Mouse (Mus musculus): ENCODE measurements around the gene Cytip.
"Not testable (repeated sequence)": the region's sequence is repeated elsewhere in the genome, so short reads cannot be mapped to it uniquely, and the experiment has no call there.

The Cytip gene

DNA sequence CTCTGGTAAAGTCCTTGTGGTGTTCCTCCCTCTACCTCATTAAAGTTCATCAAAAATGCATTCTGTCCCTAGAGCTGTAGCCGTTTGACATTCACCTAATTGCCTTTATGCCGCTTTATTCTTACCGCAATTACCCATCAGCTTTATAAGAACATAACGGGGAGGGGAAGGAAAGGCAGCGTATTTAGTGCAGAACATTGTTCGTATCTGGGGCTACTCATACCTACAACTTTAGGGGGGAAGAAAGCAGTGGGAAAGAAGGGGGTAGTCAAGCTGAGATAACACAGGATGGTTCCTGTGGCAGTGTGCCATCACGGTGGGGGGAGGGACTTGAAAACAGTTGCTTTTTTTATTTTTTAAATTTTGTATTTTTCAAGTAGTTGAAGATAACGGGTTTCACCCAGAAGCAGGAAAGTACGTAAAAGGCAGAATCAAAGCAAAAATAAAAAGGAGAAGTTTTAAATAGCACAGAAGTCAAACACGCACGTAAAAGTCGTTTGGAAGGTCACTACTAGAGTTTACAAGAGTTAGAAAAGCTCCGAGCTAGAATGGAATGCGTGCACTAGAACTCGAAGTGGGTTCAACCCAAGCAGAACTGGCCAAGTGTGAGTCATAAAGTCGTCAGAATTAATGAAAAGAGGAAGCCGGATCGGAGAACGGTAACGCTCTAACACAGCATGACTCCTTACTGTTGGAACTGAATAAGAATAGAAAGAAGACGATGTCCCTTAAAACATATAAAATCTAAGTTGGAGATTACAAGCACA lies 34.6 kb downstream of the Cytip start:
- no peak for DNase-seq

DNA sequence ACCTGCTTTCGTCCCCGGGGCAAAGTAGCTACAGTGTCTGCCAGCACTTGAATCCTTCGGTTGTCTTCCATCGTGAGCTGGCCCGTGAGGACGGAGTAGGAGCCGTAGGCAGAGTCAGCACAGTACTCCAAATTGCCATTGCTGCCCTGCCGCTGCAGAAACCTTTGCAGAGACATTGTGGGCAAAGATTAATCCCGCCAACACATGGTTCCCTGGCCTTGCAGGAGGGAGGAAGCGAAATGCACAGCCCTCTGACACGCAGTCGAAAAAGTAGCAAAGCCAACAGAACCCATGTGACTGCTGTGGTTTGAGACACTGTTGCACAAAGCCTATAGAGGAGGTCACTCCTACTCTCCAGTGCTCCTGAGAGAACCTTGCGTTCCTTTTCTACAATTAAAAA lies 35.5 kb downstream of the Cytip start:
- no peak for DNase-seq

DNA sequence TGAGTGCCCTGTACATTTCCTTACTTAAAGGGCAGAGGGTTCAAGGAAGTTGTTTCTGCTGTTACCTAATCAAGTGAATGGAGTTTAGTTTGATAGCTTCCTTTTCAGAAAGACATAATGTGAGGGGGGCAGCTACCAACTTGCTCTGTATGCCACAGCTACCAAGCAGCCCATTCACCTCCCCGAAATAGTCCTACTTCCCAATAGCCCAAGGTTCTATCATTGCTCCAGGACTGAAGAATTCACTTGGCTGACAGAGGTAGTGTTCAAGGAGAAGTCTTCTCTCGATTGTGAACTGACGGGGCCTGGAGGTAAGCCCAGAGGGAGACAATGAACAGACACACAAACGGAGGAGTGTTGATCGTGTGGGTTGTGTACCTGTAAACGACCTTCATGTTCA lies 36.2 kb downstream of the Cytip start:
- no peak for DNase-seq

GRCm38 (mm10) chr2:58158539-58158938 lies 36.8 kb downstream of the Cytip start:
- no peak for DNase-seq

DNA sequence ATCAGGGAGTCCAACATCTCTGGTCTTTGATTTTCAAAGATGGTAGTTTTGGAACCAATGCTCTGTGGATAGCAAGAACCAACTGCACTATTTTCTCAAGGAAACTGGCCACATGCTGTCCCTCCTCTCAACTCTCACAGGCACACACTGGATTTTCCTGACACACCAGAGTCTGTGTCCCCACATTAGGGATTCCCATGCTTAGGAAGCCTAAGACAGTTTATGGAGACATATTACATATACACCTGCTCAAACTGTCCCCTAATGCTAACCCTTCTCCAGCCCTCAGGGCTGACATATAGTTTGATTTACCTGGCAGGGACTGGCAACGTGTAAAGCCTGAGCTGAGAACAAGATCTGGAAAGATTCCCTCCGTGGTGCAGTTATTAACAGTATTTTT lies 37.2 kb downstream of the Cytip start:
- no peak for DNase-seq

- no peak for DNase-seq
Observed at GRCm38 (mm10) chr2:58157466-58157865, 37.9 kb downstream of the Cytip start.

GRCm38 (mm10) chr2:58156495-58157392 lies 38.6 kb downstream of the Cytip start:
- DNase-seq, result no peak

DNA sequence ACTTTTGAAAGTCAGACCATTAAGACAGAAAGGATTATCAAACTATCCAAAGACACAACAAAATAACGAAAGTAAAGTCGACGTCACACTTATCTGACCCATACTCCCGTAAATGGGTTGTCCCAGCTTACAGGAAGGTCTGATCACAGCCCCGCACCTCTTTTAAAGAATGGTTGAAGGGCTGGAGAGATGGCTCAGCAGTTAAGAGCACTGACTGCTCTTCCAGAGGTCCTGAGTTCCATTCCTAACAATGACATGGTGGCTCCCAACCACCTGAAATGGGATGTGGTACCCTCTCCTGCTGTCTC lies 39.3 kb downstream of the Cytip start:
- no peak for DNase-seq

DNA sequence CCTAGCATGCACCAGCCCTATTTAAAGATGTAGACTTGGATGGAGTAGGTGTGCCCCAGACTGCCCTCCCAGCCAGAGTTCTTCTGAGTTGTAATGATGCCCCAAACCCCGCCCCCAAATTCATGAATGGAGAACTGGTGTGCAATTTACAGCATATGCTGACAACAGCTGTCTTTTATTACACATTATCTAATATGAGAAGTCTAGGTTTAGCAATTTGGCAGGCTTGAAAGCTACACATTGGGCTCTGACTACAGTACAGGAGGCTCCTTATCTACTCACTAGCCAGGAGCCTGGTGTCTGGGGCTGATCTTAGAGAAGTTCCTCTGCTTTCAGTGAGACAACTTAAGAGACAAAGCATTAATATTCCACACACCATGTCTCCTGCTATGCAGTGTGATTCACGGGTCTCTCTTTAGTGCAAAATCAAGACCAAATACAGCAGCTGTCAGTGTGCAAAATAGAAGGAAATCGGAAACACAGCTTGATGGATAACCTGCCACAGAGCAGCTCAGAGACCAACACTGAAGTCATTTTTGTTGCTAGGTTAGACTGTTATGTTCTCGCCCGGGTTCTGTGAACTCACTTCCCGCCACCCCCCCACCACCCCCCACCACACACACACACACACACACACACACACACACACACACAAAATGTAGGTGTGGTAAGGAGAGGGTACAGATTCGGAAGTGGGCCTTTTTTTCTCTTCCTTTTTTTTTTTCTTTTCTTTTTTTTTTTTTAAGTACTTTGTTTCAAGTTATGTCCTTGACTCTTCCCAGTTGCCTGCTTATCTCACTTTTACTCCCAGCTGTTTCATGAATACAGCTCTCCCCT lies 39.8 kb downstream of the Cytip start:
- no peak for DNase-seq

GRCm38 (mm10) chr2:58154555-58154954 lies 40.8 kb downstream of the Cytip start:
- DNase-seq, result no peak

DNA sequence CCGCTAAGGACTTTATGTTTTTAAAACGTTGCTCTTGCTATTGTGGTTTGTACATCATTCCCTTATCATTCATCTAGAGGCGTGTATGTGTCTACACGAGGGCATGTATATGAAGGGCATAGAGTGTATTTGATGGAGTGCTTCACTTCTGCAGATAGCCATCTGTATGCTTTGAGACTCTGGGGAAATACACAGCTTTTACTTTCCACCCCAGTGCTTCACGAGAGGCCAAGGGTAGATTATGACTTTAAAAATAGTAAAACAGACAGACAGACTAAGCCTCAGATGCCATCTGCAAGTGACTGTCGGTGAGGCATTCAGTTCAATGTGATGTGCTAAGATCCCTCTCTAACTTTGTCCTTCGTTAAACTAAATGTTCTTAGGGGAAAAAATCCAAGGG lies 41.6 kb downstream of the Cytip start:
- DNase-seq, result no peak

GRCm38 (mm10) chr2:58149983-58150405 lies 45.3 kb downstream of the Cytip start:
- no peak for DNase-seq

GRCm38 (mm10) chr2:58146572-58146971 lies 48.8 kb downstream of the Cytip start:
- peak; percentile 53 for DNase-seq

DNA sequence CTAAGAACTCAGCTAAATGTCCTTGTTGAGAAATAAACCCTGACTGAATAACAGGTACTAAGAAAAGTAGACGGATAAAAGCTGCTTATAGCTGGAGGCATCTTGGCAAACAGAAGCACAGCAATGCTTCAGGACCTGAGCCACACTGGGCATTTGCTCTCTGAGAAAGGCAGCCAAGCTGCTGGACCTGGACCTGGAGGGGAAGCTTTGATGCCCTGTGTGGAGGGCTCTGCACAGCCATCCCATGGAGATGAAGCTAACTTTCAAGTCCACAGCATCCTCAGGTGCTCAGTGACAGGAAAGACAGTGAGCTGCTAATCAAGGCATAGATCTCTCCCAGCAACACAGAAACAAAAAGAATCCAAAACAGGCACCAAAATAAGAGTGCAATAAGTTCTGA lies 54.8 kb downstream of the Cytip start:
- peak; percentile 85 for DNase-seq

DNA sequence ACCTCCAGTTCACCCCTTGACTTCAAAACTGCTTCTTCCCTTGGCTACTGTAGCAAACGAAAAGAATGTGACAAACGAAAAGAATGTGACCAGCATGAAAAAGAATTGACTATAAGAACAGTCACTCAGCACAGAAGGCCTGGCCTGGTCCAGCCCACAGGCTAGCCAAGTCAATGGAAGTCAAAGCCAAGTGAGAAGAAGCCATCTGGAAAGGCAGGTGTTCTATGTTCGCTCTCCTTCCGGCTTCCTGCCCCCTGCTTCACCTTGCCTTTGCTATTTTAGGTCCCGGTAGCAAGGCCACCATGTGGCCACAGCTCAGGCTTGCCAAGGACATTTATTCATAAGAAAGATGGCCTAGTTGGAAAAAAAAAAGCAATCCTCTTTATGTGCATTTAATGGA lies 56.7 kb downstream of the Cytip start:
- peak; percentile 99 for DNase-seq

DNA sequence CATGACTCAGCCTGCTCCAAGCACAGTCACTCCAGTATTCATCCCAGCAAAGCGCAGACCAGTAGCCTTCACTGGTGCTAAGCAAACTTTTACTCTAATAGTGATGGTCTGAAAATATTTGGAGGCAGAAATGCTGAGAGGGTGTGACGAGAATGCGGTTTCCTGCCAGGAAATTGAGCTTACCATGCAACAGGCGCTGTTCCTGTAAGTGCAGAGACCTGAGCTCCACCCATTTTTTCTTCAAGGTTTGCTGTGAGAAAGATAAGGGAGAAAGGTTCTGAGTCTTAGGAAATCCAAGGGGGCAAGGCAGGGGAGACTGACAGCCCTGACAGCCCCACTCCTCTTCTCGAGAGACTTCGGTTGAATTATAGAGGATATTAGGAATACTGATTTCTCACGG lies 57.7 kb downstream of the Cytip start:
- DNase-seq, result peak; percentile 53

DNA sequence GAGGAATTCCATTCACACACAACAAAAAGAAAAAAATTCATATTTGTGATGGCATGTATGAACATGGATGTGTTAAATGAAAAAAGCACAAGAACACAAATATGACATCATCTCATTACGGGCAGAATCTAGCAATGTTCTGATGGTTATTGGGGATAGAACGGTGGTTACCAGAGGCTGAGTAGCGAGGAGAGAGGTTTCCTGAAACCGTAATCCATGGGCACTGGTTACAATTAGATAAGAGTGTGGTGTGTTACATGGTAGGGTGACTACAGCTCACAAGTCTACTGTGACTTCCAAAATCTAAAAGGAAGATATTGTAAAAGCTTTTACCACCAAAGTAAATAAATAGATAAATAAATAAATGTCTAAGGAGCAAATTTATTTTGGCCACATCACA lies 58.8 kb downstream of the Cytip start:
- no peak for DNase-seq

DNA sequence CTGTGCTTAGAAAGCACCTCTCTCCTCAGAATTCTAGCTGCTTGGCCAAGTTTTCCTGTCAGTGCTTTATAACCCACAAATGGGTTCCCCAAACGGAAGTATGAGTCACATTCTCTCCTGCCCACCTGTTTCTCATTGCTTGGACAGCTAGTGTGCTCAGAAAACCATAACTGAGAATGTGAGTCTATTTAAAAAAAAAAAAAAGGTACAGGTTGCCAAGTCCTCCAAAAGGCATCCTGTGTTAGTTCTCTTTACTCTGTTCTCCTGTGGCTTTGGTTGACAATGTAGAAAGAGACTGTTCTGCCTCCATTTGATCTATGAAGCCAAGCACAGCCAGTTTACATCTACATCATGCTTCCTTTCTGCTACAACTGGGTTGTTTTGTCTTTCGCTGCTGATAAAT lies 60.3 kb downstream of the Cytip start:
- peak; percentile 83 for DNase-seq

GRCm38 (mm10) chr2:58132597-58132996 lies 62.7 kb downstream of the Cytip start:
- no peak for DNase-seq

GRCm38 (mm10) chr2:58129903-58130302 lies 65.4 kb downstream of the Cytip start:
- DNase-seq, result no peak

- no peak for DNase-seq
Observed at GRCm38 (mm10) chr2:58111105-58111504, 84.2 kb downstream of the Cytip start.

GRCm38 (mm10) chr2:58107887-58108286 lies 87.4 kb downstream of the Cytip start:
- not testable (repeated sequence) for DNase-seq

DNA sequence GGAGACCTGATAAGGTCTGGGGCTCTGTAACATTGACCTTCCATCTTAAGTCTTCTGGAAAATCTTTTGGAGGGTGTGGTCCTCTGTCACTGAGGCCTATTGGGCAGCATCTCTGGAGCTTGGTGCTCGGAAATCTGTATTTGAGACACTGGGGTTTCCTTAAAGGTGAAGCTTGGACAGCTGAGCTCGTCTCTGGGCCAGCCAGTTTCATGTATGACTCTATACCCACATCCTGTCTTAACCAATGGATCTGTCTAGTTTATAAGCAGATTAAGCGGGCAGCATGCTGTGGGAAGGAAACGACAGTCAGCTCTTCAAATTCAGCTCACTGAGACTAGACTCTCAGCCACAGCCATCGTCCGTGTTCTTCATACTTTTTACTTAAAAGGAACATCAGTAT lies 88.3 kb downstream of the Cytip start:
- DNase-seq, result no peak
